Mouse (Mus musculus) intestine, embryonic 14.5 days (tissue): Measurements from ENCODE around the gene Xlr5a. TPM values are rescaled to one million over a fixed set of nuclear protein-coding genes. Genes with fewer than 3 reads are reported as not detected.
A peak's percentile ranks its signal among the peaks of the same experiment; 100 is the strongest.
"Not testable (repeated sequence)": the region's sequence is repeated elsewhere in the genome, so short reads cannot be mapped to it uniquely, and the experiment has no call there.

Experiments
- ATAC-seq: fragments of 200-750 bp; cut with Nextera tagmentation; replicated peaks from 2 replicates; pipeline ENCODE4 v1.8.0; 2017; ENCODE audit warnings: low read depth, moderate number of reproducible peaks, moderate TSS enrichment, moderate library complexity; ENCODE audit not compliant: low FRiP score, low TSS enrichment
- DNase-seq: peaks from one replicate; pipeline ENCODE4 v3.0.0-alpha.2; 2018; ENCODE audit warnings: low spot score
- H3K27ac ChIP-seq: fragments of 300-500 bp; sonication (generic); 2 replicates; pipeline ENCODE4 v1.5.1; 2014; ENCODE audit warnings: low read depth, mild to moderate bottlenecking, control low read depth
- H3K27me3 ChIP-seq: fragments of 300-500 bp; sonication (generic); replicated peaks from 2 replicates; pipeline ENCODE4 v1.6.1; 2014; ENCODE audit warnings: low read length, control low read depth; ENCODE audit not compliant: control insufficient read depth, insufficient read depth
- H3K36me3 ChIP-seq: fragments of 300-500 bp; sonication (generic); 2 replicates; pipeline ENCODE4 v1.6.1; 2014; ENCODE audit warnings: low read length, control low read depth; ENCODE audit not compliant: control insufficient read depth, insufficient read depth
- H3K4me1 ChIP-seq: fragments of 300-500 bp; sonication (generic); replicated peaks from 2 replicates; pipeline ENCODE4 v1.6.1; 2014; ENCODE audit warnings: low read length, control low read depth, mixed read lengths; ENCODE audit not compliant: control insufficient read depth, insufficient read depth
- H3K4me2 ChIP-seq: fragments of 300-500 bp; sonication (generic); 2 replicates; pipeline ENCODE4 v1.6.1; 2014; ENCODE audit warnings: low read length
- H3K4me3 ChIP-seq: fragments of 300-500 bp; sonication (generic); 2 replicates; pipeline ENCODE4 v1.5.1; 2014; ENCODE audit warnings: low read depth, low read length, control low read depth, mixed read lengths
- H3K9ac ChIP-seq: fragments of 300-500 bp; sonication (generic); 2 replicates; pipeline ENCODE4 v1.6.1; 2014; ENCODE audit warnings: mild to moderate bottlenecking, low read length
- H3K9me3 ChIP-seq: fragments of 300-500 bp; sonication (generic); 2 replicates; pipeline ENCODE4 v1.6.1; 2016; ENCODE audit warnings: low read length, control low read depth; ENCODE audit not compliant: control insufficient read depth
- WGBS: fragments of 180-500 bp; shearing (Covaris S2); extraction: QIAGEN DNeasy Blood & Tissue Kit; methylation state at CpG from one replicate; pipeline ENCODE4 v1.1.7; 2014; 5-methylcytosine and 5-hydroxymethylcytosine counted together
- polyA plus RNA-seq: library from polyadenylated mRNA; unstranded; fragments of >200 nt; fragmentation: Nextera tagmentation; extraction: Ambion mirVana; gene quantifications from 2 replicates; pipeline ENCODE4 v1.2.1, GENCODE M21; 2014

Gene Xlr5a
- polyA plus RNA-seq, 1 experiment from 2014 or later = not detected

- H3K27me3 ChIP-seq, H3K4me2 ChIP-seq, H3K9ac ChIP-seq, H3K27ac ChIP-seq, H3K36me3 ChIP-seq, ATAC-seq, H3K4me1 ChIP-seq, DNase-seq, H3K4me3 ChIP-seq, H3K9me3 ChIP-seq: not testable (repeated sequence)
- WGBS = 67% methylated on average over 13 of the region's 13 CpGs
These were observed 195.8 kb downstream of the Xlr5a start, which contains the start of gene Xlr3a for GRCm38 (mm10) chrX:73096941-73097508. TSS of gene Xlr3a (minus strand) at chrX:73097095.

- not testable (repeated sequence) for DNase-seq, H3K4me1 ChIP-seq, H3K4me3 ChIP-seq, H3K9ac ChIP-seq, H3K27ac ChIP-seq, H3K4me2 ChIP-seq, H3K9me3 ChIP-seq, H3K27me3 ChIP-seq, ATAC-seq, H3K36me3 ChIP-seq
- 82% methylated on average over 18 of the region's 19 CpGs for WGBS
These were observed 210.3 kb downstream of the Xlr5a start, which contains the start of gene Xlr4a for GRCm38 (mm10) chrX:73082267-73083055. TSS of gene Xlr4a (minus strand) at chrX:73082478.

DNA sequence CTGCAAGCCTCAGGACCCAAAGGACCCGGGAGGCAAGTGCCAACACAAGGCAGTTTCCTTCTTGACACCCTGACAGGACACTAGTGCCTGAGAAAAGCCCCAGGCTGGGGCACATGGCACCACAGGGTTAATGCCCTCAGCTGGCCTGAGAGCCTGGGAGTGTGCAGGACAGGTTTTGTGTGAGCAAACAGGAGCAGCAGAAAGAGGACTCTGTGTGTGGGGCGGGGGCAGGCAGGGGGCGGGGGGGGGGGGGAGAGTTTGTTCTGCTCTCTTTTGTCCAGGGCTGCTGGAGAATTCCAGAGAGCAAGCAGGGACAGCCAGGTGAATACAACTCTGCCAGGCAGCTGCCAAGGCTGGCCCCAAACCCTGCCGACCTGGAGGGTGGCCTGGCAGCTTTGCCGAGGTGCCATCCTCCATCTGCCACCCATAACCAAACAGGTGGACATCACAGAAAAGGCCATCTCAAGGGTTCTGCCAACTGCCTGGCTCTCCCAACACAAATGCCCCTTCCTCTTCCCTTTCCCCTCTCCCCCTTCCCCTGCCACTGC, 225.9 kb downstream of the Xlr5a start:
- DNase-seq, H3K27me3 ChIP-seq, H3K36me3 ChIP-seq, H3K4me1 ChIP-seq, H3K27ac ChIP-seq, ATAC-seq, H3K4me3 ChIP-seq, H3K9me3 ChIP-seq, H3K9ac ChIP-seq, H3K4me2 ChIP-seq: not testable (repeated sequence)
- 60% methylated on average over 1 of the region's 5 CpGs for WGBS

DNA sequence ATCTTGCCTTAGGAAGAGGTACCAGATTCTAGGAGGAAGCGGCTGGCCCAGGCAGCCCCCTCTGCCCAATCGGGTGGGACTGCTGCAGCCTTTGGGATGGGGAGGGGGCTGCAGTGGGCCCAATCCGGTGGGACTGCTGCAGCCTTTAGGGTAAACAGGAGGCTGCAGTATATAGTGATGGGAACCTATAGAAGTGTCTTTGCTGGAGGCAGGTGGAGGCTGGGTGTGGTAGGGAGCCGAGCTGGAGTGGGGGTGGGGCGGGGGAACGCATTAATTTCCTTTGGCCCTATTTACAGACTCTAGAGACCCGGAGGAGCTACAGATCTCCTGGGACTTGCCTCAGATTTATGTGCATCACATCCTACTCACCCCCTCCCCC, 228.4 kb downstream of the Xlr5a start, which contains the start of gene Pnma3:
Gene Pnma3, plus strand, starts transcription at position 373 of the 379 bp plus-strand sequence.
- WGBS = 32% methylated on average over 7 of the region's 7 CpGs
- Histone ChIP-seq H3K9me3 (no peaks in the 10 kb centered on the region), H3K4me2 (peak within 1 kb of the TSS; percentile 41), H3K4me3 (peak within 1 kb of the TSS; percentile 15; the same call in 1 of the 2 replicates), H3K9ac (no peak within 1 kb of the TSS), H3K27me3 (0 out of 2 replicates have a peak, but pooled peaks cover 2% of the 10 kb centered on the region), H3K36me3 (no peaks in the 10 kb centered on the region), H3K4me1 (no peaks in the 10 kb centered on the region), H3K27ac (no peak within 1 kb of the TSS)
- DNase-seq (no peak), ATAC-seq (0 out of 2 replicates have a peak, but pooled peaks have one; percentile 27)

GRCm38 (mm10) chrX:73063512-73064414, 229.0 kb downstream of the Xlr5a start:
- no peak for DNase-seq
- ATAC-seq = no peak
- H3K27me3 ChIP-seq = 0 out of 2 replicates have a peak, but pooled peaks cover 2% of the 10 kb centered on the region
- no peaks in the 10 kb centered on the region for H3K9me3 ChIP-seq
- H3K36me3 ChIP-seq = no peaks in the 10 kb centered on the region
- H3K27ac ChIP-seq = no peak overlapping the region
- 29% methylated on average over 24 of the region's 24 CpGs for WGBS
- peak overlapping the region; percentile 15; the same call in 1 of the 2 replicates for H3K4me3 ChIP-seq
- H3K9ac ChIP-seq = no peak overlapping the region
- H3K4me2 ChIP-seq = peak overlapping the region; percentile 41
- H3K4me1 ChIP-seq = no peaks in the 10 kb centered on the region

GRCm38 (mm10) chrX:73062323-73062722, 230.5 kb downstream of the Xlr5a start:
- no peak for ATAC-seq

DNA sequence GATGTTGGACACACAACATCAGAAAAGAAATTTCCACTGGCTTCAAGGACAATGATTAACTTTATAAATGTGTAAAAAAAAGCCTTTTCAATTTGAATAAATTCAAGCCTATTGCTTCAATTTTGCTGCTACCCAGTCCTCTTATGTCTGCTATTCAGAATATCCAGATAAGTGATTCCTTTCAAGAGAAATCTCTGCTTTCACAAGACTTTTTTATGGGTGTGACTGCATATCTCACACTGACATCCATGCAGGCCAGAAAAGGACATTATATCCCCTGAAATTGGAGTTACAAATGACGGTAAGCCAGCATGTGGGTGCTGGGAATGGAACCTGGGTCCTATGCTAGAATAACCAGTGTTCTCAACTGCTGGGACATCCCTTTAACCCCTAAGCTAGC, 231.2 kb downstream of the Xlr5a start:
- DNase-seq = no peak
- Histone ChIP-seq H3K27me3 (0 out of 2 replicates have a peak, but pooled peaks cover 2% of the 10 kb centered on the region), H3K27ac (no peak overlapping the region), H3K9me3 (no peaks in the 10 kb centered on the region), H3K4me2 (no peak overlapping the region), H3K4me3 (no peak overlapping the region), H3K9ac (no peak overlapping the region), H3K4me1 (no peaks in the 10 kb centered on the region), H3K36me3 (no peaks in the 10 kb centered on the region)
- 79% methylated on average over 1 of the region's 1 CpGs for WGBS
- ATAC-seq = no peak

More at GRCm38 (mm10) chrX:73062323-73062722, 230.5 kb downstream of the Xlr5a start:
- WGBS = 39% methylated on average over 5 of the region's 5 CpGs
- no peak overlapping the region for H3K9ac ChIP-seq
- no peak overlapping the region for H3K4me3 ChIP-seq
- H3K4me2 ChIP-seq = no peak overlapping the region
- H3K9me3 ChIP-seq = no peaks in the 10 kb centered on the region
- H3K27me3 ChIP-seq = 0 out of 2 replicates have a peak, but pooled peaks cover 2% of the 10 kb centered on the region
- no peak overlapping the region for H3K27ac ChIP-seq
- no peaks in the 10 kb centered on the region for H3K36me3 ChIP-seq
- DNase-seq = no peak
- no peaks in the 10 kb centered on the region for H3K4me1 ChIP-seq
